Mouse (Mus musculus): ENCODE results near the gene Qtrt1.

GRCm38 (mm10) chr9:21435777-21436635 lies 24.4 kb downstream of the Qtrt1 start:
- TF ChIP-seq POLR2A (IDR thresholded peaks at IDR 0.05; ENCODE audit: borderline replicate concordance, extremely low read depth, low read depth, low read length) (no peak), CTCF (IDR thresholded peaks at IDR 0.05; ENCODE audit: insufficient read depth, low read length) (no peak)

Data from lung, adult 2 months (tissue).